Mouse (Mus musculus): ENCODE measurements at regions not wholly inside any gene's neighbourhood (a gene's known extent, or its start where the extent isn't known, plus 50 kb on each side); places are given as distances from the start of the nearest gene placed in this dataset.

DNA sequence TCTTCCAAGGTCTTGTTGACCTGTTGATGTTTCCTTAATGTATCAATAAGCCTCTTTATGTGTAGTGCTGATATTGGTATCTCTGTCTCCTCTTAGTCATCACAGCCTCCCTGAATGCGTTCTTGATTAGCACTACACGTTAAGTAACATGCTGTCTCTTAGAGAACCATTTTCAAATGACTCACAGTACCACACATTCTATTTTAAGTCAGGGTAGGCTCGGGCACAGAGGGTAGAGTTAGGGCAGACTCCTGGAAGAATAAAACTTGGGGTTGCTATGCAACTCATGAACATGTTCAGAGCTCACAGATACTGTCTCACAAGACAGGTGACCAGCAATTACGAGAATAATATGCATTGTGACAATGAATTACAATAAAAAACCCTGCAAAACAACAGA is 320.1 kb upstream of the Sdr16c6 start:
- H3K27ac ChIP-seq, result no peak overlapping the region
- no peak overlapping the region for H3K9ac ChIP-seq (replicated peaks)
- H3K4me3 ChIP-seq (ENCODE audit: insufficient read depth in 1 of 2, low read depth in 2 of 2, low read length in 2 of 2), result no peak overlapping the region
- no peak overlapping the region for H3K4me2 ChIP-seq (ENCODE audit: low read depth)
- H3K36me3 ChIP-seq (replicated peaks; ENCODE audit: control insufficient read depth, insufficient read depth, low read depth), result no peaks in the 10 kb centered on the region
- no peak for TF ChIP-seq CTCF (IDR thresholded peaks at IDR 0.05; ENCODE audit: low read depth)
- no peak for TF ChIP-seq EP300 (IDR thresholded peaks at IDR 0.05; ENCODE audit: low read depth)
- no peak for DNase-seq (ENCODE audit: low read depth in 3 of 3, low spot score in 3 of 3)
- no peaks in the 10 kb centered on the region for H3K27me3 ChIP-seq (ENCODE audit: control insufficient read depth, insufficient read depth, low read length)
- no peaks in the 10 kb centered on the region for H3K9me3 ChIP-seq (ENCODE audit: control insufficient read depth, low read length)
- WGBS (ENCODE audit: insufficient replicate concordance), result 43% methylated on average over 4 of the region's 4 CpGs
- H3K4me1 ChIP-seq (replicated peaks; ENCODE audit: control insufficient read depth in 2 of 2, insufficient read depth in 2 of 2, low read length in 1 of 2), result no peaks in the 10 kb centered on the region
- ATAC-seq (ENCODE audit: insufficient read depth), result no peak

DNA sequence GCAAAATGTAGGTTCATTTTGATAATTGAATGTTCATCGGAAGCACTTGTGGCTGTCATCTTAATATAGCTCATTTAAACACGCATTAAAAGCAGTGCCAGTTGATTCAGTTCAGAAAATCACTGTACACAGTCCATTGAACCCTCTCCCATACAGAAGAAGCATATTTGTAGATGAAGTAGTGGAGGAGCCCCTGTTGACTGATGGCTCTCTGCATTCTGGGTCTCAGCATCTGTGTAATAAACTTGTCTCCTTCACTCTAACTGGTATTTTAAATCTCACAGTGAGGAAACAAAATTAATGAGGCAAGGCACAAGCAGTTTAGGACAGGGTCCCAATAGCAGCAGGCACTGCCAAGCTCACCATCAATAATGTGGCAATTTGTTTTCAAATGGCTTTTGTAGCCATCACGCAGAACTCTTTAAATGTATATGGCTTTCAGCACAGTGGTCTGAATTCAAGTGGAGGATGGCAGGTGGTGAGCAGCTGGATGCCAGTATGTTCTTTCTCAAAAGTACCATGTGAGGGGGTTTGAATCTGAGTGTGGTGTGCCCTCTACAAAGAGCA is 302.8 kb upstream of the Sdr16c6 start:
- TF ChIP-seq CTCF (IDR thresholded peaks at IDR 0.05; ENCODE audit: low read depth) (no peak), EP300 (IDR thresholded peaks at IDR 0.05; ENCODE audit: low read depth) (no peak)
- no peak overlapping the region for H3K4me2 ChIP-seq (ENCODE audit: low read depth)
- 62% methylated on average over 3 of the region's 3 CpGs for WGBS (ENCODE audit: insufficient replicate concordance)
- no peak overlapping the region for H3K4me3 ChIP-seq (ENCODE audit: insufficient read depth in 1 of 2, low read depth in 2 of 2, low read length in 2 of 2)
- no peaks in the 10 kb centered on the region for H3K27me3 ChIP-seq (ENCODE audit: control insufficient read depth, insufficient read depth, low read length)
- no peaks in the 10 kb centered on the region for H3K9me3 ChIP-seq (ENCODE audit: control insufficient read depth, low read length)
- DNase-seq (ENCODE audit: low read depth in 3 of 3, low spot score in 3 of 3) (no peak), ATAC-seq (ENCODE audit: insufficient read depth) (no peak)
- no peak overlapping the region for H3K9ac ChIP-seq (replicated peaks)
- no peaks in the 10 kb centered on the region for H3K36me3 ChIP-seq (replicated peaks; ENCODE audit: control insufficient read depth, insufficient read depth, low read depth)
- H3K4me1 ChIP-seq (replicated peaks; ENCODE audit: control insufficient read depth in 2 of 2, insufficient read depth in 2 of 2, low read length in 1 of 2), result no peaks in the 10 kb centered on the region
- H3K27ac ChIP-seq, result no peak overlapping the region

DNA sequence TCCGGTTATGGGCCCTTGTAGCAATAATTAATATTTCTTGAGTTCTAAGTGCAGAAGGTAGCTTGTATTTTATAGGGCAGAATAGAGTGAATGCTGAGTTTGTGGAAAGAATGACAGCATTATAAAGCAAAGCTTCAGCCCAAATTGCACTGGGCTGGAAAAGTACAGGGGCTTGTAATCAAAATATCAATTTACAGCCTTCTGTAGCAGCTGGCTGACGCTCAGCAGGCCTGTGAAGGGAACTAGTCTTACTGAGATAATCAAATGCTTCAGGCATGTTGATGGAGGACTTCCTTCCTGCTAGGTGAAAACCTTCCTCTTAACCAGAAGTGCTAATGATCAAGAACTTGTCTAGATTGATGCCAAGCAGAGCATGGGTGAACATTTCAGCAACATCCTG is 257.9 kb upstream of the Sdr16c6 start:
- H3K4me3 ChIP-seq (ENCODE audit: insufficient read depth in 1 of 2, low read depth in 2 of 2, low read length in 2 of 2), result no peak overlapping the region
- WGBS (ENCODE audit: insufficient replicate concordance), result 37% methylated on average over 2 of the region's 2 CpGs
- TF ChIP-seq EP300 (IDR thresholded peaks at IDR 0.05; ENCODE audit: low read depth) (no peak), CTCF (IDR thresholded peaks at IDR 0.05; ENCODE audit: low read depth) (no peak)
- no peaks in the 10 kb centered on the region; a peak in 1 of 4 replicates for H3K4me1 ChIP-seq (replicated peaks; ENCODE audit: control insufficient read depth in 2 of 2, insufficient read depth in 2 of 2, low read length in 1 of 2)
- H3K9me3 ChIP-seq (ENCODE audit: control insufficient read depth, low read length), result no peaks in the 10 kb centered on the region
- H3K27me3 ChIP-seq (ENCODE audit: control insufficient read depth, insufficient read depth, low read length), result no peaks in the 10 kb centered on the region
- ATAC-seq (ENCODE audit: insufficient read depth) (no peak), DNase-seq (ENCODE audit: low read depth in 3 of 3, low spot score in 3 of 3) (no peak)
- no peak overlapping the region for H3K4me2 ChIP-seq (ENCODE audit: low read depth)
- H3K9ac ChIP-seq (replicated peaks), result no peak overlapping the region
- no peaks in the 10 kb centered on the region for H3K36me3 ChIP-seq (replicated peaks; ENCODE audit: control insufficient read depth, insufficient read depth, low read depth)
- H3K27ac ChIP-seq, result no peak overlapping the region

DNA sequence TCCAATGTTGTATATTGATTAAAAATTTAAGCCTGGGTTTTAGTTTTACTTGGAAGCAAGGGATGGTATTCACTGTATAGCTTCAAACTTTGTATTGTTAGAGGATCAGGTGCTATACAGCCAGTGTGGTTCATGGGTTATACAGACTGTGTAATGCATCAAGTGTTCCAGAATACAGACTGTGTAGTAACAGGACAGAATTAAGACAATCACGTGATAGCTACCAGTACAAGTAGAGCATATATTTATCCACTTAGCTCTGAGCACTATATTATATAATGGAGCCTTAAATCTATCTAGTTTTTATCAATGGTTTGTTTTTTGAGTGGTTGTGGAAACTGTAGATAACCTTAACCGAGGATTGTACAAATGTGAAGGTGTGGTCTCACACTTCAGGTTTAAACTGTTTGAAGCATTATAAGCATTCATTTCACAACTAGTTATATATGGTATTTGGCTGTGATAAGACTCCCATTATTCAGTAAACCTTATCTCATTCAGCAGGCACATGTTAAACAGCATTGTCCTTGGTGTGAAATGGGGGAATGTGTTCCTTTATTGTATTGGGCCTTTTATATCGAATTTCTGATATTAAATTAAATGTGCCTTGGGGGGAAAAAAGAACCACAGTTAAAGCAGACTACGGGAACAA is 256.3 kb upstream of the Sdr16c6 start:
- no peak overlapping the region for H3K4me3 ChIP-seq (ENCODE audit: insufficient read depth in 1 of 2, low read depth in 2 of 2, low read length in 2 of 2)
- TF ChIP-seq EP300 (IDR thresholded peaks at IDR 0.05; ENCODE audit: low read depth) (no peak), CTCF (IDR thresholded peaks at IDR 0.05; ENCODE audit: low read depth) (no peak)
- H3K36me3 ChIP-seq (replicated peaks; ENCODE audit: control insufficient read depth, insufficient read depth, low read depth), result no peaks in the 10 kb centered on the region
- H3K4me1 ChIP-seq (replicated peaks; ENCODE audit: control insufficient read depth in 2 of 2, insufficient read depth in 2 of 2, low read length in 1 of 2), result no peaks in the 10 kb centered on the region; a peak in 1 of 4 replicates
- no peaks in the 10 kb centered on the region for H3K9me3 ChIP-seq (ENCODE audit: control insufficient read depth, low read length)
- H3K4me2 ChIP-seq (ENCODE audit: low read depth), result no peak overlapping the region
- H3K27ac ChIP-seq, result no peak overlapping the region
- ATAC-seq (ENCODE audit: insufficient read depth) (peak; percentile 55), DNase-seq (ENCODE audit: low read depth in 3 of 3, low spot score in 3 of 3) (no peak)
- H3K27me3 ChIP-seq (ENCODE audit: control insufficient read depth, insufficient read depth, low read length), result no peaks in the 10 kb centered on the region
- no peak overlapping the region for H3K9ac ChIP-seq (replicated peaks)
- WGBS (ENCODE audit: insufficient replicate concordance), result 37% methylated on average over 4 of the region's 4 CpGs

DNA sequence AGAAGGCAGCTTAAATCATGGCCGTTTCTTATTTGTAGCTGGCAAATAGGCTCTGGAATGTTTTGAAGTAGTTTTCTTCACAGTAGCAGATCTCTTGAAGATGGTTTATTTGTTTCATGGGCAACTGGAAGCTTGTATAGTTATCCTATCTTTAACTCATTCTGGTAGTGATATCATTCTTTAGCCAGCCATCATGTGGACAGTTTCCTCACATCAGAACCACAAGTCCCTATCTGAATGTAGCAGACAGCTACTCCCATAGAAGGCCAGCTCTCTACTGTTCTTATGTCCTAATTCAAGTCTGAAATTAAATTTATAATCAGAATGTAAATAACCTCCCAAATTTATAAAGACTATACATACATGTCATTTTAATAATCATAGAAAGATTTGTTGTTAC is 253.8 kb upstream of the Sdr16c6 start:
- 52% methylated on average over 1 of the region's 1 CpGs for WGBS (ENCODE audit: insufficient replicate concordance)
- H3K27me3 ChIP-seq (ENCODE audit: control insufficient read depth, insufficient read depth, low read length), result no peaks in the 10 kb centered on the region
- no peak overlapping the region for H3K4me3 ChIP-seq (ENCODE audit: insufficient read depth in 1 of 2, low read depth in 2 of 2, low read length in 2 of 2)
- H3K4me2 ChIP-seq (ENCODE audit: low read depth), result no peak overlapping the region
- TF ChIP-seq EP300 (IDR thresholded peaks at IDR 0.05; ENCODE audit: low read depth) (peak; percentile 46), CTCF (IDR thresholded peaks at IDR 0.05; ENCODE audit: low read depth) (no peak)
- no peaks in the 10 kb centered on the region for H3K9me3 ChIP-seq (ENCODE audit: control insufficient read depth, low read length)
- no peak overlapping the region for H3K27ac ChIP-seq
- peak; percentile 41; the same call in 1 of the 2 replicates for ATAC-seq (ENCODE audit: insufficient read depth)
- H3K4me1 ChIP-seq (replicated peaks; ENCODE audit: control insufficient read depth in 2 of 2, insufficient read depth in 2 of 2, low read length in 1 of 2), result no peaks in the 10 kb centered on the region; a peak in 1 of 4 replicates
- no peaks in the 10 kb centered on the region for H3K36me3 ChIP-seq (replicated peaks; ENCODE audit: control insufficient read depth, insufficient read depth, low read depth)
- DNase-seq (ENCODE audit: low read depth in 3 of 3, low spot score in 3 of 3), result no peak
- H3K9ac ChIP-seq (replicated peaks), result no peak overlapping the region
